Mouse (Mus musculus) embryonic fibroblast, embryonic 13.5 days (primary cell): ENCODE measurements around the gene Slc26a5.

Experiments used
- CTCF ChIP-seq: IDR thresholded peaks from 2 replicates; pipeline ENCODE4 v1.5.1; 2011; ENCODE audit warnings: mild to moderate bottlenecking, control low read depth, low read length, moderate library complexity, borderline replicate concordance; ENCODE audit not compliant: insufficient read depth
- POLR2A ChIP-seq: IDR thresholded peaks from 2 replicates; pipeline ENCODE4 v1.6.1; 2011; ENCODE audit warnings: low read depth, mild to moderate bottlenecking, control low read depth, low read length, moderate library complexity

DNA sequence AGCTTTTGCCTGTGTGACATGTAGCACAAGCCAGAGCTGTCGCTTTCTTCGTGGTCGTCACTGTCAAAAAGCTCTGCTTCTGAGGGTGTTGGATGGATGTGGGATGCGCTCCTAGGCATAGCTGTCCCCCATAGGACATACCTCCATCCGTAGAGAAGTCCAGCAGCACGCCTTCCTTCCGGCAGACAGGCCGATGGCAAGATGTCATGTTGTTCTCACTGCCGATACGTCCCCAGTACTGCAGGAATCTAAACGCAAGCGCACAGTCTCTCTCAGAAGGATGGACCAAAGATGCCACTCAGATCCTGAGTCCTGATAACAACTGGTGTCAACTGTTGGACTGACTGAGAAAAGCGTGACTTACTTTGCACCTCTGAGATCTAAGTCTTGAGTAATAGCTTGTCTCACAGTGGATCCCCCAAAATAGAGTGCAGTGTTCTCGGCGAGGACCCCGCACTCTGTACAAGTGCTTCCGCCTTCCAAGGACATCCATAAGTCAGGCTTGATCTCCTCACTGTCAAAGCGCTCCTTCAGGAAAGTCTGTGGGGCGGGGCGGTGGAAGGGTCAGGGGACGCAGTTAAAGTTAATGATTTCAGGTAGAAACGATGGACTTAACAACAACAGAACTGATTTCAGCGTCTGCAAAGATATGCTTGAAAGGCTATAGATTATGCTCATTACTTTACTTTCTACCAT, 47.6 kb upstream of the Slc26a5 start:
- TF ChIP-seq CTCF: no peak
- TF ChIP-seq POLR2A: no peak
